Mouse (Mus musculus) lung, adult 2 months (tissue): Measurements from ENCODE around the gene Dnase1l1. TPM values are rescaled to one million over a fixed set of nuclear protein-coding genes. Genes with fewer than 3 reads are reported as not detected.

Experiments
- DNase-seq: peaks from one replicate; pipeline ENCODE4 v3.0.0; 2022
- H3K4me1 ChIP-seq: fragments of 200-500 bp; 2 replicates; pipeline ENCODE4 v1.6.1; 2011; ENCODE audit warnings: low read length; ENCODE audit not compliant: control insufficient read depth, insufficient read depth
- H3K4me3 ChIP-seq: fragments of 200-500 bp; replicated peaks from 2 replicates; pipeline ENCODE3; 2011; ENCODE audit warnings: low read depth, mild to moderate bottlenecking, control low read depth, low read length; ENCODE audit errors: extremely low read depth
- CTCF ChIP-seq: fragments of 200-500 bp; IDR thresholded peaks from 2 replicates; pipeline ENCODE4 v1.5.1; 2011; ENCODE audit warnings: mild to moderate bottlenecking, low read length, control low read depth; ENCODE audit not compliant: insufficient read depth
- POLR2A ChIP-seq: fragments of 200-500 bp; IDR thresholded peaks from 2 replicates; pipeline ENCODE4 v1.6.1; 2011; ENCODE audit warnings: low read depth, mild to moderate bottlenecking, control low read depth, low read length, borderline replicate concordance; ENCODE audit errors: extremely low read depth
- WGBS: fragments of 180-500 bp; shearing (Covaris S2); methylation state at CpG from one replicate; pipeline ENCODE4 v1.1.7; 2018; 5-methylcytosine and 5-hydroxymethylcytosine counted together
- polyA plus RNA-seq: library from polyadenylated mRNA; depleted of rRNA; stranded (reverse); fragments of >200 nt; gene quantifications from 2 replicates; pipeline ENCODE4 v1.2.3, GENCODE M21; 2012

Gene Dnase1l1
- polyA plus RNA-seq, 1 experiment, result 38.3 TPM

DNA sequence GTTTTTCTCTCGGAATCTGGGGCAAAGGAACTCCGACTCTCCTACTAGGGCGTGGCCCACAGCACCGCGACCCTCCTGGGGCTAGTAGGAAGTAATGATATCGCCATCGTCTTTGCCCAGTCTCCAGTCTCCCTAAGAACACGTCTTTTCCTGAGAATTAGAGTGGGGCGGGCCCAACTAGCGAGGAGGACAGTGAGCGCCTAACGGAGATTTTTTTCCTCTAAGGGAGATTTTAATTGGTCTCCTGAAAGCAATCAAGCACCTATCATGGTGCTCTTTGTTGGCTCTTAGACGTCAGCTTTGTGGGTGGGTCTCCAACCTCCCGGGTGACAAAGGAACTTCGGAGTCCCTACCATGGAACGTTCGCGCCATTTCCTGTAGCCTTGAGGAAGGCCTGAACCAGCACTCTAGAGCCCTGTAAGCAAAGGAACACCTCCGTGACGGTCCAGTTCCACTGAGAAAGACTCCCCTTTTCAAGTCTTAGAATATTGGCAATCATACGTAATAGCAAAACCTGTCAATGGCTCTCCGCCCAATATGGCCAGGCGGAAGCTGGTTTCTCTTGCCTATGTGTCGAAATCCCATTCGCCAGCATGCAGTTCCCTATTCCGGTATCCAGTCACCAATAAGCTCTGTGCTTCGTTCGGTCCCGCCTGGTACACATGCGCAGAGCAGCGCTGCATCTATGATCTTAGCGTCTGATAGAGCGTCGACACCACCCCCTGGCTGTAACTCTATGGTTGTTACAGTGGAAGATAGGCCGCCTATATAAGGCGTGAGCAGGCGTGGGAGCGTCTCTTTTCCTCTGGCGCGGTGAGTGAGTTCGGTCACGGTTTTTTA is 11.9 kb downstream of the Dnase1l1 start, which contains the start of gene Rpl10:
Rpl10 (plus strand) TSS at position 751 of the 840 bp plus-strand sequence.
- peak; percentile 99 for TF ChIP-seq POLR2A
- no peak for TF ChIP-seq CTCF
- Histone ChIP-seq H3K4me3 (peak within 1 kb of the TSS; percentile 88), H3K4me1 (no peaks in the 10 kb centered on the region; the same call in 1 of the 2 replicates)
- peak; percentile 83 for DNase-seq
- WGBS, result 26% methylated on average over 42 of the region's 42 CpGs

- WGBS, result 36% methylated on average over 3 of the region's 3 CpGs
- no peaks in the 10 kb centered on the region; the same call in 1 of the 2 replicates for H3K4me1 ChIP-seq
- peak overlapping the region; percentile 72 for H3K4me3 ChIP-seq
- TF ChIP-seq CTCF (no peak), POLR2A (no peak)
- no peak for DNase-seq
Measured at GRCm38 (mm10) chrX:74269736-74270061, 12.4 kb downstream of the Dnase1l1 start.

DNA sequence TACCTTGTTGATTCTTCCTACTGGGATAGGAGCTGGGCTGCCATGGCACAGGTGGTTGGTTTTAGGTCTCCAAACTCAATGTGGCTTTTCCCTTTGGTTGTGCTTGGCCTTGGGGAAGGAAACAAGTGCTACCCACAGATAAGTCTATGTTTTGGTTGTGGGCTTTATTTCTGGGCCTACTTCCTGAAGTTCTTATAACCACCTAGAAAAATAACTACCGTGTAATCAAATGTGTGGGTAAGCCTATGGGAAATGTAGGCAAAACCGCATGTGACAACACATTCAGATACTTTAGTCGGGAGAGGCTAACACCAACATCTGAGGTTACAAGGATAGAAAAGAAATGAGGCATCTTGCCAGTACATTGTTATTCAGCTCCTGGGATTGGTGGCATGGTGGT is 24.4 kb downstream of the Dnase1l1 start:
- no peak for DNase-seq
- Histone ChIP-seq H3K4me1 (no peaks in the 10 kb centered on the region), H3K4me3 (no peak overlapping the region)
- 87% methylated on average over 3 of the region's 3 CpGs for WGBS
- TF ChIP-seq CTCF (no peak), POLR2A (no peak)

GRCm38 (mm10) chrX:74254888-74255565 is 27.1 kb downstream of the Dnase1l1 start:
- Histone ChIP-seq H3K4me1 (no peaks in the 10 kb centered on the region; the same call in 1 of the 2 replicates), H3K4me3 (peak overlapping the region; percentile 86)
- 37% methylated on average over 31 of the region's 31 CpGs for WGBS
- TF ChIP-seq POLR2A (0 out of 2 replicates have a peak, but pooled peaks have one; percentile 3), CTCF (no peak)
- DNase-seq, result no peak

DNA sequence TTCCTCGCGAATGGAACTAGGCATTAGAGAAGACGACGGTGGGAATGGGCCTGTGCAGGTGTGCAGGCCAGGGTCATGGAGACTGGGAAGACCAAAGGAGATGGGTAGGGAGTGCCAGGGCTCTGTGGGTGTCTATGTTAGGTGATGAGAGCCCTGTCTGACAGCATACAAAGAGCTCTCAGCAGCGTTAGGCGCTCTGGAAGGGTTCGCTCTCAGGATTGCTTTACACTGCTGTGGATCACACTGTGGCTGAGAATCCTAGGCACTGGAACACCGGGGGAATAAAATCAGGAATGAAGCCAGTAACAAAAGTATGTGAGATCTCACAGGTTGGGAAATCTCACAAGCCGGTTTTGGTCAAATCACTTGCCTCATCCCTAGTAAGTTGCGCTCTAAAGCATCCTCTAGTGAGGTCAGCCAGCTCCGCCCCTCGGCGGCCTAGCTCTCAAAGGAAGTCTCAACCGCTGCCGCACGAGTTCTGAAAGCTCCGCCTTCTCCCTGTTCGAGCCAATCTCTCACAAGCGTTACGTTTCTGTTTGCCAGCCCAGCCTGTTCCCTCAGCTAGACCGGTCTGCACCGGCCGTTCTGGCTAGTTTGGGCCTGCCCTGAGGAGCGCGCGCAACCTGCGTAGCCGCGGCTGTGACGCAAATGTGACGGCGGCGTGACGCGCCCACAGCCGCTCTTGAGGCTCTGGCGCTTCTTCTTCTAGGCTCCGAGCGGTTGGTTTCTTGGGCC is 27.8 kb downstream of the Dnase1l1 start, which contains the start of gene Emd:
Emd (plus strand) TSS at position 535 of the 735 bp plus-strand sequence.
- WGBS, result 35% methylated on average over 39 of the region's 39 CpGs
- TF ChIP-seq POLR2A (peak; percentile 68), CTCF (no peak)

DNA sequence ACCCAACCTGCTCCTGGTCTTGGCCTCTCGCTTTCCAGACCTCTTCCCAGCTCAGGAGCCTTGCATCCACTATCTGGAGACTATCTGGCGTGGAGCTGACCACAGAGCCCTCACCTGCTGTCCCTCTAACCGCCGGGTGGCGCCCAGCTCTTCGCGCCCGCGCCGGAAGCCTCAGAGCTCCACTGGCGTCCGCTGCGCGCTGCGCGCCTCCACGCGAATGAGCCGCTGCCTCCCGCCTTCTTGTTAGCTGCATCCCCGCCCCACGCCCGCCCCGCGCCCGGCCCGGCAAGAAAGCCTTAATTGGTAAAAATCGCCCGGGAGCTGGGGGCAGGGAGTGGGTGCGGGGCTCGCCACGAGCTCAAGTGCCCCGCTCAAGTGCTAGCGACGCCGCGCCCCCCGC is 32.5 kb downstream of the Dnase1l1 start, which contains the start of gene Flna:
Flna (minus strand) TSS at position 206 of the 400 bp plus-strand sequence.
- peak; percentile 64 for DNase-seq
- 27% methylated on average over 38 of the region's 38 CpGs for WGBS
- no peaks in the 10 kb centered on the region; the same call in 1 of the 2 replicates for H3K4me1 ChIP-seq
- TF ChIP-seq POLR2A (peak; percentile 56; the same call in 1 of the 2 replicates), CTCF (no peak)
- peak within 1 kb of the TSS; percentile 75 for H3K4me3 ChIP-seq

More for the DNA sequence above, 27.8 kb downstream of the Dnase1l1 start, which contains the start of gene Emd:
- peak; percentile 76 for DNase-seq
- peak within 1 kb of the TSS; percentile 86 for H3K4me3 ChIP-seq
- H3K4me1 ChIP-seq, result no peaks in the 10 kb centered on the region; the same call in 1 of the 2 replicates

- H3K4me3 ChIP-seq, result peak overlapping the region; percentile 31
- WGBS, result 14% methylated on average over 3 of the region's 3 CpGs
- TF ChIP-seq CTCF, result peak; percentile 52
- TF ChIP-seq POLR2A, result no peak
Measured at GRCm38 (mm10) chrX:74248651-74249050, 33.5 kb downstream of the Dnase1l1 start.

DNA sequence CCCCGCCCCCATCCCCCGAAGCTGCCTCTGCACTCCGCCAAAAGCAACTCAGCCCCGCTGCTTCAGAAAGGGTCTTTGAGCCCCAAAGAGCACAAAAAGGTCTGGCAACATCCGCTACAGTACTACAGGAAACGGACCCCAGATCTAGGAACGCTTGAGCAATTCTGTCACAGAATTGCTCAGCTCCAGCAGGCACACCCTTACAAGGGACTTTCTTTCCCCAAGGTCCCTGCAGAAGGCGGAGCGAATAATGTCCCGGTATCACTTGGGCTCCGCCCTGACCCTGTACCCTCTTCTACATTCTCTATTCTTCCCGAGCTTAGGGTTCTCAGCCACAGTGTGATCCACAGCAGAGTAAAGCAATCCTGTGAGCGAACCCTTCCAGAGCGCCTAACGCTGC is 35.4 kb downstream of the Dnase1l1 start:
- Histone ChIP-seq H3K4me1 (no peaks in the 10 kb centered on the region; the same call in 1 of the 2 replicates), H3K4me3 (peak overlapping the region; percentile 78)
- 31% methylated on average over 15 of the region's 15 CpGs for WGBS
- TF ChIP-seq POLR2A, result no peak
- peak; percentile 39 for DNase-seq

More at GRCm38 (mm10) chrX:74248651-74249050, 33.5 kb downstream of the Dnase1l1 start:
- no peaks in the 10 kb centered on the region; the same call in 1 of the 2 replicates for H3K4me1 ChIP-seq
- peak; percentile 59 for DNase-seq

DNA sequence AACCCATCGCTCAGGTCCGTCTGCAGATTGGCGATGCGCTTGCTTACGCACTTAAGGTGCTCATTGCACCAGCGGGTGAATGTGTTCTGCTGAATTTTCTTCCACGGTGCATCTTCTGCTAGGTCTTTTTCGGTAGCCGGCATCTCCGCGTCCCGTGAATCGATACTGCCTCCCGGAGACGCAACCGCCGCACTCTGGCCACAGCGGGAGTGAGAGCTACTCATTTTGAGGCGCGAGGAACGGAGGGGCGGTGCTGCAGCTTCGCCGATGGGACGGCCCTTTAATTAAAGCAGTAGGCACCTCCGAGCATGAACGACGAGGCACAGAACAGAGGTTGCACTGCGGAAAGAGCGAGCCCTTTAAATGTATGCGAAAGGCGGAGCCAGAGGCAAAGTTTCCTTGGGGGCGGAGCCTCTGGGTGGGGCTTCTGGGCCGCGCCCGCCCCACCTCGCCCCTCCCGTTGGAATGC is 35.9 kb downstream of the Dnase1l1 start:
- peak; percentile 76 for DNase-seq
- Histone ChIP-seq H3K4me3 (peak overlapping the region; percentile 79), H3K4me1 (no peaks in the 10 kb centered on the region; the same call in 1 of the 2 replicates)
- 35% methylated on average over 38 of the region's 38 CpGs for WGBS
- TF ChIP-seq POLR2A, result peak; percentile 98
- no peak for TF ChIP-seq CTCF

- Histone ChIP-seq H3K4me1 (no peaks in the 10 kb centered on the region; the same call in 1 of the 2 replicates), H3K4me3 (peak overlapping the region; percentile 79)
- DNase-seq, result peak; percentile 73
- WGBS, result 43% methylated on average over 21 of the region's 21 CpGs
- TF ChIP-seq CTCF (no peak), POLR2A (peak; percentile 56; the same call in 1 of the 2 replicates)
Measured at GRCm38 (mm10) chrX:74245687-74246086, 36.5 kb downstream of the Dnase1l1 start.
